Mouse (Mus musculus) liver, embryonic 14.5 days (tissue): ENCODE data around the gene Vamp2.

Experiments
- CTCF ChIP-seq: IDR thresholded peaks from 2 replicates; pipeline ENCODE4 v1.5.1; 2016; ENCODE audit warnings: antibody characterized with exemption, low read depth, control low read depth
- EP300 ChIP-seq: IDR thresholded peaks from 2 replicates; pipeline ENCODE4 v1.6.1; 2016; ENCODE audit warnings: antibody characterized with exemption, low read depth

DNA sequence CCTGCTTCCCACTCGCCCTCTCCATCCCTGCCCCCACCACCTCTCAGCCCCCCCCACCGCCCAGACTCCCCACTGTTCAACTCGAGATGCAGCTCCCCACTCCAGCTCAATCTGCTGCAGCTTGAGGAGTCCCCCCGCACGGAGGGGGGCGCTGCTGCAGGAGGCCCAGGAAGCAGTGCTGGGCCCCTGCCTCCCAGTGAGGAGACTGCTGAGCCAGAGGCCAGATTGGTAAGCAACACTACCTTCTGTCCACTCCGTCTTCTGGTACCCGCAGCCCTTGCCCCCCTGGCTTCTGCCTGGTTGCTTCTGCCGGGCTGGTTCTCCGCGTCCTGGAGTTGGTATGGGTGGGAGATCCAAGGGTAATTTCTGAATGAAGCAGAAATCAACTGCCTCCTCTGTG is 18.6 kb downstream of the Vamp2 start:
- TF ChIP-seq CTCF = no peak
- TF ChIP-seq EP300 = no peak
